Mouse (Mus musculus): ENCODE data around the gene St3gal3.

St3gal3 gene

GRCm38 (mm10) chr4:118085025-118085424, 49.7 kb downstream of the St3gal3 start:
- no peak for DNase-seq

- peak; percentile 69 to 78 for DNase-seq
Measured at GRCm38 (mm10) chr4:118083217-118083951, 51.3 kb downstream of the St3gal3 start.

- DNase-seq: no peak
Measured at GRCm38 (mm10) chr4:118081608-118082331, 52.9 kb downstream of the St3gal3 start.

GRCm38 (mm10) chr4:118080481-118080880, 54.2 kb downstream of the St3gal3 start:
- no peak for DNase-seq

GRCm38 (mm10) chr4:118079195-118079594, 55.5 kb downstream of the St3gal3 start:
- DNase-seq: no peak

GRCm38 (mm10) chr4:118078576-118078975, 56.1 kb downstream of the St3gal3 start:
- no peak for DNase-seq

GRCm38 (mm10) chr4:118077293-118077752, 57.4 kb downstream of the St3gal3 start:
- no peak for DNase-seq

GRCm38 (mm10) chr4:118076648-118077047, 58.1 kb downstream of the St3gal3 start:
- DNase-seq: no peak

- no peak for DNase-seq
Measured at GRCm38 (mm10) chr4:118075343-118075742, 59.4 kb downstream of the St3gal3 start.

GRCm38 (mm10) chr4:118074236-118074635, 60.5 kb downstream of the St3gal3 start:
- peak in 1 of 2 experiments; percentile 10 for DNase-seq

- no peak for DNase-seq
Measured at GRCm38 (mm10) chr4:118073128-118073527, 61.6 kb downstream of the St3gal3 start.

GRCm38 (mm10) chr4:118071891-118072290, 62.8 kb downstream of the St3gal3 start:
- no peak for DNase-seq

GRCm38 (mm10) chr4:118070255-118071234, 64.2 kb downstream of the St3gal3 start:
- DNase-seq: no peak

- DNase-seq: no peak
Measured at GRCm38 (mm10) chr4:118061809-118062463, 72.8 kb downstream of the St3gal3 start.

- DNase-seq: no peak
Measured at GRCm38 (mm10) chr4:118060915-118061530, 73.7 kb downstream of the St3gal3 start.

GRCm38 (mm10) chr4:118059816-118060475, 74.8 kb downstream of the St3gal3 start:
- DNase-seq: no peak

GRCm38 (mm10) chr4:118058116-118058677, 76.5 kb downstream of the St3gal3 start:
- DNase-seq: no peak

- DNase-seq: no peak
Measured at GRCm38 (mm10) chr4:118057076-118057475, 77.6 kb downstream of the St3gal3 start.

GRCm38 (mm10) chr4:118054615-118055014, 80.1 kb downstream of the St3gal3 start:
- no peak for DNase-seq

- no peak for DNase-seq
Measured at GRCm38 (mm10) chr4:118053904-118054303, 80.8 kb downstream of the St3gal3 start.

All from thymus, postnatal 36 days (tissue).